Mouse (Mus musculus): ENCODE data around the gene Zfp511. TPM values are rescaled to one million over a fixed set of nuclear protein-coding genes. Genes with fewer than 3 reads are reported as not detected.

The Zfp511 gene
- polyA plus RNA-seq, 1 experiment from 2014 or later, result 56.8 TPM

DNA sequence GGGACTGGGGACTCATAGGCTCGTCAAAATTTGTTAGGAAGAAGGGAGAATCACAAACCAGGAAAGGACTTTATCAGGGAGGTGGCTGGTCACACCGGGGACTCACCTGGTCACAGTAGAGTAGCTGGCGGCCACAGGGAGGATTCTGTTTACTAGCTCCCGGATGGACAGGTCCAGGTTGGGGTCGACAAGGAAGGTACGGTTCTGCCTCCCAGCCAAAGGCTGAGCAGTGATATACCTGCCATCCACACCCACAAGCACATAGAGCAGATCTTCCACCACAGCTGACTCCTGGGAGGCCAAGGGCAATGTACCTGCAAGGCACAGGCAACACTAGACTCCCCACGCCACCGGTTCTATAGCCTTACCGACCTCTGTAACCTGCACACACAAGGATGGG is 28.4 kb upstream of the Zfp511 start:
- WGBS, result 94% methylated on average over 9 of the region's 9 CpGs
- Histone ChIP-seq H3K9me3 (no peaks in the 10 kb centered on the region), H3K9ac (no peak overlapping the region), H3K27ac (replicated peaks) (no peak overlapping the region), H3K4me1 (replicated peaks) (no peaks in the 10 kb centered on the region), H3K27me3 (no peaks in the 10 kb centered on the region), H3K4me3 (no peak overlapping the region), H3K4me2 (no peak overlapping the region), H3K36me3 (peaks cover 38% of the 10 kb centered on the region)
- no peak for ATAC-seq (ENCODE audit: low FRiP score, low read depth)

DNA sequence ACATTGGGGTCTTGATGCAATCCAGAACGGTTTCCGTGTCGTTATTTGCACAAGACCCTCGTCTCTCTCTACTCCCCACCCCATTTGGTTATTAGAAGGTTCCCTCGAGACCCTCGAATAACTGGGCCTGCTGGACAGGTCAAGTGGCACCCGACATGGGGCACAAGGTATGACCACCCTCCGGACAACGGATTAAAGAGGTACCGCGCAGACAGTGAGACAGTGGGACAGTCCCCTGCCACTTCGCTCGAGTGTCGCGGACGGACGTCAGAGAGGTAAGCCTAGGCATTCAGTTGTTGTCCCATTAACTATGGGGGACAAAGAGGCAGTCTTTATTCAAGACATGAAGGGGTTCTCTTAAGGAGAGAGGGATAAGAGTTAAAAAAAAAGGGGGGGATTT is 24.9 kb upstream of the Zfp511 start:
- H3K4me3 ChIP-seq, result no peak overlapping the region
- H3K36me3 ChIP-seq, result peaks cover 23% of the 10 kb centered on the region
- no peaks in the 10 kb centered on the region for H3K9me3 ChIP-seq
- no peak overlapping the region for H3K9ac ChIP-seq
- WGBS, result 97% methylated on average over 17 of the region's 17 CpGs
- no peak overlapping the region for H3K27ac ChIP-seq (replicated peaks)
- ATAC-seq (ENCODE audit: low FRiP score, low read depth), result no peak
- no peak overlapping the region for H3K4me2 ChIP-seq
- no peaks in the 10 kb centered on the region for H3K27me3 ChIP-seq
- no peaks in the 10 kb centered on the region for H3K4me1 ChIP-seq (replicated peaks)

DNA sequence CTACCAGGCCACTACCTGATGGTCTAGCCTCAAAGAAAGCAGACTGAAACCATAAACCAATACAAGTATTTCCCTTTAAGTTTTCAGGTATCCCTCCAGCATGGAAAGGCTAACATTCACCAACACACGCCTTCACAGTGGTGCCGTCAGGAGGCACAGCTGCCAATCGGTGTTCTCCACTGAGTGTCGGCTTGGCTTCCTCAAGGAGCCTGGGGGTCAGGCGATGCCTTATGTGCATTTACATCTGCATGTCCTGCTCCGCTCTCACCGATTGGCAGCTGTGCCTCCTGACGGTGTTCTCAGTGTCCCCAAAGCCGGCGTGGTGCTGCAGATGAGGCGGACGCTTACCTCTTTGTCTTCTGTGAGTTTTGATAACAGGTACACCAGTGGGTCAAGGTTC is 4.4 kb upstream of the Zfp511 start:
- no peak for ATAC-seq (ENCODE audit: low FRiP score, low read depth)
- no peaks in the 10 kb centered on the region for H3K9me3 ChIP-seq
- H3K27ac ChIP-seq (replicated peaks), result no peak overlapping the region
- H3K9ac ChIP-seq, result no peak overlapping the region
- peaks cover 15% of the 10 kb centered on the region for H3K4me1 ChIP-seq (replicated peaks)
- WGBS, result 95% methylated on average over 12 of the region's 12 CpGs
- H3K4me2 ChIP-seq, result no peak overlapping the region
- no peak overlapping the region for H3K4me3 ChIP-seq
- peaks cover 53% of the 10 kb centered on the region for H3K36me3 ChIP-seq
- no peaks in the 10 kb centered on the region for H3K27me3 ChIP-seq

DNA sequence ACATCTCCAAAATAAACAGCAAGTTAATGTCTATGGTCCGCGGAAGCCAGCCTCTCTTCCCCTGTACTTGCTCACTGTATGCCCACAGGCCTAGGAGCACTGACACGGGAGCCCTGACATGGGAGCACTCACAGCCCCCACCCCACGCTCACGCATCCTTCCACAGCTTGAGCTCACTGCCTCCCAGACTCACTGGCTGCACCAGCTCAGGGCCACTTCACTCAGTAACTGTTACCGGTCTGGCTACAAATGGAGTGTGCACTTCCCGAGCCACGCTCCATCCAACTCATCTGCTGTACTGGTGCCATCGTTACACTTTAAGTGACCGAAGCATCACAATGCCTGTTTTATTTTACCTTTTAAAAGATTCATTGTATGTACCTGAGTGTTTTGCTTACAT is 3.8 kb upstream of the Zfp511 start:
- no peak for ATAC-seq (ENCODE audit: low FRiP score, low read depth)
- 97% methylated on average over 10 of the region's 10 CpGs for WGBS
- Histone ChIP-seq H3K9me3 (no peaks in the 10 kb centered on the region), H3K4me3 (no peak overlapping the region), H3K9ac (no peak overlapping the region), H3K27ac (replicated peaks) (no peak overlapping the region), H3K4me1 (replicated peaks) (peaks cover 20% of the 10 kb centered on the region), H3K36me3 (peaks cover 53% of the 10 kb centered on the region), H3K4me2 (no peak overlapping the region), H3K27me3 (no peaks in the 10 kb centered on the region)

DNA sequence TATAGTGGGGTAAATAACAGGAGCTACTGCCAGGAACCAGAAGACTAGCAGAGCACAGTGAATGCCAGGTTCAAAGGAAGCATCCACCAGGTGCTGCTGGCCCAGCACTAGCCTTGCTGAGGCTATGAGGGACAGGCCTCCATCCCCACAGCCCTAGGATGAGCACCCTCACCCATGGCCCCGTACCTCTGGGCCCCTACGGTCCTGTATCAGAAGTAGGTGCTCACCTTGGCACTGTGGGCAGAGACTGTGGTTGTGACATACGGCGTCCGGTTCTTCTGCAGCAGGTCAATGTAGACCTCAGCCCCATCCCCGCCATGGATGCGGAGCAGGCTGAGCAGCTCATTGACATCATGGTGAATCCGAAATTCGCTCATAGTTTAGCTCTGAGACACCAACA is 2.8 kb upstream of the Zfp511 start:
- 95% methylated on average over 9 of the region's 9 CpGs for WGBS

DNA sequence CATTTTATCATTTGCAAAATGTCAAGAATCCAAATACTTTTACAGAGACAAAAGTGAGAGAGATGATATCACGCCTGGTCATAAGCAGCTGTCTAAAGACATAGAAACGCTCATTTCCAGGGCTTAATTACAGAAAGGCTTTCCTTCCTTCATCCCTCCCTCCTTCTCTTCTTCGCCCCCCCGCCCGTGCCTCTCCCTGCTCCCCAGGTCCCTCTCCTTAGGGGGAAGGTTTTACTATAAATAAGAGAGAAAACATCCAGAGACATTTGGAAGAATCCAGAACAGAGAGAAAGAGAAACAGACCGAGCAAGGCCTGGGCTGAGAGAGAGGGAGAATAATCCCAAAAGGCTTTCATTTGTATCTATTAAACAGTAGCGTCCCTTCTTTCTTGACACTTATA is 735 bp upstream of the Zfp511 start:
- 22% methylated on average over 7 of the region's 7 CpGs for WGBS
- Histone ChIP-seq H3K9ac (peak overlapping the region; percentile 90), H3K27me3 (no peaks in the 10 kb centered on the region), H3K4me2 (peak overlapping the region; percentile 89), H3K36me3 (peaks cover 30% of the 10 kb centered on the region), H3K4me1 (replicated peaks) (peaks cover 24% of the 10 kb centered on the region), H3K27ac (replicated peaks) (peak overlapping the region; percentile 96; the same call in 1 of the 2 replicates), H3K4me3 (peak overlapping the region; percentile 98), H3K9me3 (no peaks in the 10 kb centered on the region)
- no peak for ATAC-seq (ENCODE audit: low FRiP score, low read depth)

More for the DNA sequence above, 2.8 kb upstream of the Zfp511 start:
- Histone ChIP-seq H3K4me2 (no peak overlapping the region), H3K27me3 (no peaks in the 10 kb centered on the region), H3K4me1 (replicated peaks) (peaks cover 24% of the 10 kb centered on the region), H3K9me3 (no peaks in the 10 kb centered on the region), H3K9ac (no peak overlapping the region), H3K27ac (replicated peaks) (no peak overlapping the region), H3K4me3 (no peak overlapping the region), H3K36me3 (peaks cover 47% of the 10 kb centered on the region)
- no peak for ATAC-seq (ENCODE audit: low FRiP score, low read depth)

DNA sequence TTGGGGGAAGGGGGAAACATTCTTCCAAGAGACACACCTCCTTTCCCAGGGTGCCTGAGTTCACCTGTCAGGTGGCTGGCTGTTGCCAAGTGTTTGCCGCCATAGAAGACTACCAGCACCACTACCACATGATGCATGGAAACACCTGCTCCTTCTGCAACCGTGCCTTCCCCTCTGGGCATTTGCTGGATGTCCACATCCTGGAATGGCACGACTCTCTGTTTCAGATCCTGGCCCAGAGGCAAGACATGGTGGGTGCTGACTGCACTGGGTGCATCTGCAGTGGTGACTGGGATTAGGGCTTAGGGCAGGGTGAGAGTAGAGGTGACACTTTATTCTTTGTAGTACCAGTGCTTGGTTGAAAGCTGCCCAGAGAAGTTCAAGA is 972 bp downstream of the Zfp511 start:
- 48% methylated on average over 3 of the region's 3 CpGs for WGBS
- Histone ChIP-seq H3K27ac (replicated peaks) (no peak overlapping the region), H3K36me3 (peaks cover 19% of the 10 kb centered on the region), H3K9ac (peak overlapping the region; percentile 90), H3K9me3 (no peaks in the 10 kb centered on the region), H3K4me3 (peak overlapping the region; percentile 98), H3K27me3 (no peaks in the 10 kb centered on the region), H3K4me1 (replicated peaks) (peaks cover 24% of the 10 kb centered on the region), H3K4me2 (peak overlapping the region; percentile 89)
- no peak for ATAC-seq (ENCODE audit: low FRiP score, low read depth)

DNA sequence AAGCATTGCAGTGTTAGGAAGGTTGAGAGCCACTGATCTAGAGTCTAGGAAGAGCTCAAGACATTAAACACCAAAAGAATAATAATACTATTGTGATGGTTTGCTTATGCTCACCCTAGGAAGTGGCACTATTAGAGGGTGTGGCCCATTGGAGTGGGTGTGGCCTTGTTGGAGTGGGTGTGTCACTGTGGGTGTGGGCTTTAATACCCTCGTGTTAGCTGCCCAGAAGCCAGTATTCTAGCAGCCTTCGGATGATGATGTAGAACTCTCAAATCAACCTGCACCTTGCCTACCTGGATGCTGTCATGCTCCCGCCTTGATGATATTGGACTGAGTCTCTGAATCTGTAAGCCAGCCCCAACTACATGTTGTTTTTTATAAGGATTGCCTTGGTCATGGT is 6.5 kb downstream of the Zfp511 start:
- WGBS, result 74% methylated on average over 3 of the region's 3 CpGs
- Histone ChIP-seq H3K36me3 (peaks cover 6% of the 10 kb centered on the region; the same call in 1 of the 2 replicates), H3K4me3 (no peak overlapping the region), H3K27ac (replicated peaks) (no peak overlapping the region), H3K27me3 (peaks cover 22% of the 10 kb centered on the region), H3K4me1 (replicated peaks) (peaks cover 4% of the 10 kb centered on the region), H3K4me2 (no peak overlapping the region), H3K9ac (no peak overlapping the region), H3K9me3 (no peaks in the 10 kb centered on the region)
- no peak for ATAC-seq (ENCODE audit: low FRiP score, low read depth)

DNA sequence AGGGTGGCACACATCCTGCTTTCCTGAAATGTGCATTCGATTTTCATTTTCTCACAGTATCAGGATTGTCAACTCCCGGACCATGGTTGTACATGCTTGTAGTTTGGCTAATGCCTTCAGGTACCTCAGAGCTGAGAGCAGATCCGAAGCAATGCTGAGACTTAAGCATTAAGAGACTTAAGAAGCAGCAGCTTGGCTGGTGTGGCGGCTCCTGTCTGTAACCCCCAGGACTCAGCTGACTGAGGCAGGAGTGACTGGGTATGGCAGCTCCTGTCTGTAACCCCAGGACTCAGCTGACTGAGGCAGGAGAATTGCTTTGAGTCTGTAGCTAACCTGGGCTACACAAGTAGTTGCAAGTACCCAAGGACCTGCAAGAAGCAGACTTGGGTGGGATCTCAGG is 9.4 kb downstream of the Zfp511 start:
- 88% methylated on average over 4 of the region's 4 CpGs for WGBS
- Histone ChIP-seq H3K27me3 (peaks cover 49% of the 10 kb centered on the region), H3K4me3 (no peak overlapping the region), H3K4me2 (no peak overlapping the region), H3K36me3 (peaks cover 4% of the 10 kb centered on the region; the same call in 1 of the 2 replicates), H3K9me3 (no peaks in the 10 kb centered on the region), H3K4me1 (replicated peaks) (peaks cover 26% of the 10 kb centered on the region), H3K9ac (no peak overlapping the region), H3K27ac (replicated peaks) (no peak overlapping the region)
- no peak for ATAC-seq (ENCODE audit: low FRiP score, low read depth)

DNA sequence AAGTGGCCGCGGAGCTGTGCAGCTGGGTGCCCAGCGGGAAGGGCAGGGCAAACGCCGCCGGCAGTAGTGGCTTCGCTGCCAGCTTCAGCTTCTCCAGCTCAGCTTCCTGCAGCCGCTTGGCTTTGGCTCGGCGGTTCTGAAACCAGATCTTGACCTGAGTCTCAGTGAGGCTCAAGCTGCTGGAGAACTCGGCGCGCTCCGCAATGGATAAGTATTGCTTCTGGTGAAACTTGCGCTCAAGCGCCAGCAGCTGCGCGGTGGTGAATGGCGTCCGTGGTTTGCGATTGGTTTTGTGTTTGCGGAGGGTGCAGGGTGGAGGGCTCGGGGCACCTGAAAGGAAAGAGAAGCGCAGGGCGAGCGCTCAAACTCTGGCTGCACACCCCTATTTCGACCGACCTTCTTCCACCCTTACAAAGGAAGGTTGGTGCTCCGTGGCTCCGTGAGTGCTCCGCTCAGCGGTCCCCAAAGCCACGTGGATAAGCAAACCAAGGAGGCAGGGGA is 11.7 kb downstream of the Zfp511 start:
- no peaks in the 10 kb centered on the region for H3K36me3 ChIP-seq
- H3K9me3 ChIP-seq, result no peaks in the 10 kb centered on the region
- no peak for ATAC-seq (ENCODE audit: low FRiP score, low read depth)
- under 1% methylated on average over 33 of the region's 33 CpGs for WGBS
- peaks cover 26% of the 10 kb centered on the region for H3K4me1 ChIP-seq (replicated peaks)
- H3K4me3 ChIP-seq, result peak overlapping the region; percentile 52
- peaks cover 66% of the 10 kb centered on the region for H3K27me3 ChIP-seq
- H3K4me2 ChIP-seq, result peak overlapping the region; percentile 79
- peak overlapping the region; percentile 49; the same call in 1 of the 2 replicates for H3K9ac ChIP-seq
- H3K27ac ChIP-seq (replicated peaks), result no peak overlapping the region

DNA sequence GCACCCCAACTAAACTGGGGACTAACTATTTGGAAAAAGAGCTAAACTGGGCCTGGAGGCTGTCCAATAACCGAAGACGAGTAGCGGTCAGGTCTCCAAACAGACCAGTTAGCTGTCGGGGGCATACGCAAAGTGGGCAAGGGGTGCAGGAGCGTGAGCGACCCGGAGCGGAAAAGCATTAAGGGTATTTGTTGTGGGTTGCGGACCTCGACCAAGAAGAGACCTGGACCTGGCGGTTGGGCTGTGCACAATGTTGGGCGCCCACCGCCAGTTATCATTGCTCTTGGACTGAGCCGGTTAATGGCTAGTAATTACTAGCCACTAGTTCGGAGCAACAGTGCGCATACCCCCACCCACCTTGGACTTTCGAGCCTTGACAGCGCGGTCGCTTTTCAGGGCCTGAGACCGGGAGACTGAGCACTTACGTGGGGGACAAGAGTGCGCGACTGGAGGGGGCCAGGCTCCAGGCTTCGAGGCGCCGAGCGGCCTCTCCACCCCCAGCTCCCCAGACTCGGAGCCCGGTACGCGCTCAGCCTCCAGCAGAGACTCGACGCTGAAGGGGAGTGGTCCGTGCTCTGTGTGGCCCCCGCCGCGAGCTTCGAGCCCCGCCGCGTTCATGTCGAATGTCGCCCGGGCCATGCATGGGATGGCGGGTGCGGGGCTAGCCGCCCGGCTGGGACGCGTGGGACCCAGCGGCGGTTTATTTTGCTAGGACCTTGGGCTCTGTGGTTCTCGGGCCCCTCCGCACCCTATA is 12.3 kb downstream of the Zfp511 start, which contains the start of gene Msx3:
Gene Msx3, minus strand, starts transcription at position 729 of the 754 bp plus-strand sequence.
- Histone ChIP-seq H3K36me3 (no peaks in the 10 kb centered on the region), H3K27ac (replicated peaks) (0 out of 2 replicates have a peak within 1 kb of the TSS, but pooled peaks have one; percentile 1), H3K4me2 (peak within 1 kb of the TSS; percentile 79), H3K9me3 (no peaks in the 10 kb centered on the region), H3K27me3 (peaks cover 66% of the 10 kb centered on the region), H3K4me3 (peak within 1 kb of the TSS; percentile 52), H3K9ac (peak within 1 kb of the TSS; percentile 49), H3K4me1 (replicated peaks) (peaks cover 26% of the 10 kb centered on the region)
- WGBS, result under 1% methylated on average over 56 of the region's 56 CpGs
- peak; percentile 46; the same call in 1 of the 2 replicates for ATAC-seq (ENCODE audit: low FRiP score, low read depth)

DNA sequence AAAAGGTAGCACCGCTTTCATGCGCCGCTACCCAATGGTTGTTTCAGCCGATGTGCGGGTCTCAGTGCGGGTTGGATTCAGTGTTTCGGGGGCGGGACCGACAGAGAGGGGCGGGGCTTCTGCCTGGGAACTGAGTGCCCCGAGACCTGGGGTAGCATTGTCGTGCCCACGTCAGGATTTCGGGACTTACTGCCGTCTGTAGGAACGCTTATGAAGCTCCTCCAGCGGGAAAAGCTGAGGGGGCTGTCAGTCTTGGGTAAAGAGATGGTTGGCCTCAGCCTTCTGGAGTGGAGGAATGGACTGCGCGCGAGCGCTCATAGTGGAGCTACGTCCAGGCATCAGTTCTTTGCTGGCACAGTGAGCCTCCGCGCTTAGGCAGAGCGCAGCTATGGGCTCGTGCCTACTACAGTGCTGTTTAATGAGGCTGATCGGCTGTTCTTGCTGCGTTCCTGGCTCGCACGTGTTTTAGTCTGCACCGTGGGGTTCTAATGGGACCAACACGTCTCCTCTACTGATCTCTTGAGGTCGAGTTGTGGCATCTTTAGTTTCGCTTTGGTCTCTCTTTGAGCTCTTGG is 13.0 kb downstream of the Zfp511 start:
- H3K27ac ChIP-seq (replicated peaks), result 0 out of 2 replicates have a peak overlapping the region, but pooled peaks have one; percentile 1
- peak; percentile 88 for ATAC-seq (ENCODE audit: low FRiP score, low read depth)
- peak overlapping the region; percentile 79 for H3K4me2 ChIP-seq
- under 1% methylated on average over 34 of the region's 34 CpGs for WGBS
- H3K4me3 ChIP-seq, result peak overlapping the region; percentile 52
- H3K36me3 ChIP-seq, result no peaks in the 10 kb centered on the region
- H3K9me3 ChIP-seq, result no peaks in the 10 kb centered on the region
- peaks cover 26% of the 10 kb centered on the region for H3K4me1 ChIP-seq (replicated peaks)
- peak overlapping the region; percentile 49 for H3K9ac ChIP-seq
- peaks cover 69% of the 10 kb centered on the region for H3K27me3 ChIP-seq

Data from hindbrain, embryonic 15.5 days (tissue).